Mouse (Mus musculus): ENCODE results near the gene Clca4a. TPM values are rescaled to one million over a fixed set of nuclear protein-coding genes. Genes with fewer than 3 reads are reported as not detected.
"Not testable (repeated sequence)": the region's sequence is repeated elsewhere in the genome, so short reads cannot be mapped to it uniquely, and the experiment has no call there.

Gene Clca4a
- total RNA-seq (2021): not detected
- long read RNA-seq, experiment 1: 0 reads
- long read RNA-seq, experiment 2: 0 reads

GRCm38 (mm10) chr3:144974945-144975344 is at the start of gene Clca4a:
Gene Clca4a, minus strand, starts transcription at chr3:144975045.
- DNase-seq (ENCODE audit: low spot score in 2 of 2): no peak

- DNase-seq (ENCODE audit: low spot score in 2 of 2): no peak
Observed at GRCm38 (mm10) chr3:145017807-145018206, 43.0 kb upstream of the Clca4a start.

GRCm38 (mm10) chr3:145004422-145004821 is 29.6 kb upstream of the Clca4a start:
- no peak for DNase-seq (ENCODE audit: low spot score in 2 of 2)

- DNase-seq (ENCODE audit: low spot score in 2 of 2): no peak
Observed at GRCm38 (mm10) chr3:145000912-145001311, 26.1 kb upstream of the Clca4a start.

GRCm38 (mm10) chr3:144993055-144993454 is 18.2 kb upstream of the Clca4a start:
- DNase-seq (ENCODE audit: low spot score in 2 of 2): no peak

GRCm38 (mm10) chr3:144992618-144993017 is 17.8 kb upstream of the Clca4a start:
- no peak for DNase-seq (ENCODE audit: low spot score in 2 of 2)

- no peak for DNase-seq (ENCODE audit: low spot score in 2 of 2)
Observed at GRCm38 (mm10) chr3:144985890-144986289, 11.0 kb upstream of the Clca4a start.

- no peak for DNase-seq (ENCODE audit: low spot score in 2 of 2)
Observed at GRCm38 (mm10) chr3:144980551-144980950, 5.7 kb upstream of the Clca4a start.

GRCm38 (mm10) chr3:144977631-144978030 is 2.8 kb upstream of the Clca4a start:
- no peak for DNase-seq (ENCODE audit: low spot score in 2 of 2)

GRCm38 (mm10) chr3:144976091-144976490 is 1.2 kb upstream of the Clca4a start:
- no peak for DNase-seq (ENCODE audit: low spot score in 2 of 2)

- no peak for DNase-seq (ENCODE audit: low spot score in 2 of 2)
Observed at GRCm38 (mm10) chr3:144971553-144972270, 3.1 kb downstream of the Clca4a start.

GRCm38 (mm10) chr3:144969755-144970154 is 5.1 kb downstream of the Clca4a start:
- DNase-seq (ENCODE audit: low spot score in 2 of 2): no peak

- DNase-seq (ENCODE audit: low spot score in 2 of 2): no peak
Observed at GRCm38 (mm10) chr3:144966074-144966473, 8.8 kb downstream of the Clca4a start.

- no peak for DNase-seq (ENCODE audit: low spot score in 2 of 2)
Observed at GRCm38 (mm10) chr3:144950829-144951228, 24.0 kb downstream of the Clca4a start.

- DNase-seq (ENCODE audit: low spot score in 2 of 2): not testable (repeated sequence)
Observed at GRCm38 (mm10) chr3:144947376-144947775, 27.5 kb downstream of the Clca4a start.

GRCm38 (mm10) chr3:144933625-144934024 is 41.2 kb downstream of the Clca4a start:
- not testable (repeated sequence) for DNase-seq (ENCODE audit: low spot score in 2 of 2)

GRCm38 (mm10) chr3:144933011-144933491 is 41.8 kb downstream of the Clca4a start:
- no peak for DNase-seq (ENCODE audit: low spot score in 2 of 2)

GRCm38 (mm10) chr3:144932335-144932734 is 42.5 kb downstream of the Clca4a start, which contains the start of gene Clca4b:
Gene Clca4b, minus strand, starts transcription at chr3:144932529.
- no peak for DNase-seq (ENCODE audit: low spot score in 2 of 2)

- no peak for DNase-seq (ENCODE audit: low spot score in 2 of 2)
Observed at GRCm38 (mm10) chr3:144914014-144914413, 60.8 kb downstream of the Clca4a start.
